8 mouse cellular contexts compared by ENCODE assay signal in genomic region chr17:57118524-57119349, GRCm38 (mm10). TPM values are rescaled to one million over a fixed set of nuclear protein-coding genes. Genes with fewer than 3 reads are reported as not detected.
DNase-seq lines count a peak whose midpoint lies in the region; ATAC-seq and TF ChIP-seq lines count a peak whose summit lies in the region.

No protein-coding gene starts in this region.

- WGBS in kidney, adult 2 months = 6% methylated on average over 11 of the region's 11 CpGs
- 2% methylated on average over 11 of the region's 11 CpGs for WGBS in limb, embryonic 12.5 days
- 2% methylated on average over 11 of the region's 11 CpGs for WGBS in neural tube, embryonic 13.5 days

- peak; percentile 89 for ATAC-seq in limb, embryonic 12.5 days (ENCODE audit: insufficient number of reproducible peaks, insufficient read depth, low FRiP score, low TSS enrichment, low read depth)
- peak; percentile 72; the same call in 1 of the 2 replicates for ATAC-seq in neural tube, embryonic 13.5 days (ENCODE audit: low read depth)
- ATAC-seq in cerebellum, adult (ENCODE audit: insufficient number of reproducible peaks, low FRiP score, low TSS enrichment) = no peak

- no peak overlapping the region for H3K4me3 ChIP-seq in kidney, adult 2 months (ENCODE audit: insufficient read depth, low read depth, low read length)
- H3K4me3 ChIP-seq in limb, embryonic 12.5 days (replicated peaks) = no peak overlapping the region
- H3K4me3 ChIP-seq in neural tube, embryonic 13.5 days = no peak overlapping the region

- no peaks in the 10 kb centered on the region for H3K36me3 ChIP-seq in kidney, adult 2 months (ENCODE audit: control insufficient read depth, insufficient read depth, low read length)
- no peaks in the 10 kb centered on the region for H3K36me3 ChIP-seq in limb, embryonic 12.5 days
- no peaks in the 10 kb centered on the region for H3K36me3 ChIP-seq in neural tube, embryonic 13.5 days

- no peak for TF ChIP-seq CTCF in kidney, adult 2 months (conservative IDR thresholded peaks at IDR 0.05; ENCODE audit: insufficient read depth, insufficient read length, low read depth, low read length)

- TF ChIP-seq POLR2A in kidney, adult 2 months (IDR thresholded peaks at IDR 0.05; ENCODE audit: low read depth, low read length) = no peak

- DNase-seq in kidney, adult 2 months = peak; percentile 6
- no peak for DNase-seq in kidney, adult 8-10 months
- peak; percentile 32 to 59 for DNase-seq in adrenal gland, postnatal 36 days
- DNase-seq in gastrocnemius, postnatal 25 days = peak; percentile 40
- DNase-seq in right cerebral cortex, adult 18-20 months = no peak

- peak overlapping the region; percentile 20 for H3K4me2 ChIP-seq in limb, embryonic 12.5 days
- peak overlapping the region; percentile 14 for H3K4me2 ChIP-seq in neural tube, embryonic 13.5 days

- no peak overlapping the region for H3K9ac ChIP-seq in limb, embryonic 12.5 days (replicated peaks)
- no peak overlapping the region for H3K9ac ChIP-seq in neural tube, embryonic 13.5 days

- H3K27me3 ChIP-seq in kidney, adult 2 months (replicated peaks; ENCODE audit: control insufficient read depth, insufficient read depth, low read length) = no peaks in the 10 kb centered on the region
- H3K27me3 ChIP-seq in limb, embryonic 12.5 days = no peaks in the 10 kb centered on the region; the same call in 1 of the 2 replicates
- no peaks in the 10 kb centered on the region for H3K27me3 ChIP-seq in neural tube, embryonic 13.5 days

- no peak overlapping the region for H3K27ac ChIP-seq in kidney, adult 2 months (ENCODE audit: insufficient read depth, low read depth, low read length)
- no peak overlapping the region for H3K27ac ChIP-seq in limb, embryonic 12.5 days
- no peak overlapping the region for H3K27ac ChIP-seq in neural tube, embryonic 13.5 days (replicated peaks)

- no peaks in the 10 kb centered on the region for H3K4me1 ChIP-seq in kidney, adult 2 months (ENCODE audit: control insufficient read depth, insufficient read depth, low read length)
- H3K4me1 ChIP-seq in limb, embryonic 12.5 days (replicated peaks) = no peaks in the 10 kb centered on the region
- H3K4me1 ChIP-seq in neural tube, embryonic 13.5 days (replicated peaks) = no peaks in the 10 kb centered on the region

- no peaks in the 10 kb centered on the region for H3K9me3 ChIP-seq in limb, embryonic 12.5 days
- no peaks in the 10 kb centered on the region for H3K9me3 ChIP-seq in neural tube, embryonic 13.5 days

RNA-seq across cellular contexts. Expression of gene Tnfsf9, which starts 13.6 kb away (rescaled TPM):
- 1.6 and 2.5 TPM in 2 replicates for polyA plus RNA-seq in kidney, adult 2 months (2012; rRNA removed)
- total RNA-seq in adrenal gland, postnatal 36 days (2021) = under 1 TPM; 0.23 to 0.40 TPM
- total RNA-seq in gastrocnemius, postnatal 25 days (2021) = under 1 TPM; 0.27 to 0.41 TPM
- polyA plus RNA-seq in limb, embryonic 12.5 days (2016; fragmentation: Nextera tagmentation; extraction: Ambion mirVana) = 10.2 and 11.3 TPM in 2 replicates
- 4.2 and 6.2 TPM in 2 replicates for polyA plus RNA-seq in neural tube, embryonic 13.5 days (2015; fragmentation: Nextera tagmentation; extraction: Ambion mirVana)

RNA-seq across cellular contexts. Expression of gene Cd70, which starts 30.8 kb away (rescaled TPM):
- polyA plus RNA-seq in kidney, adult 2 months (2012; rRNA removed) = 0.13 TPM in 1 of 2 replicates, not detected in the other
- total RNA-seq in adrenal gland, postnatal 36 days (2021) = not detected
- not detected for total RNA-seq in gastrocnemius, postnatal 25 days (2021)
- polyA plus RNA-seq in limb, embryonic 12.5 days (2016; fragmentation: Nextera tagmentation; extraction: Ambion mirVana) = not detected in 2 replicates
- polyA plus RNA-seq in neural tube, embryonic 13.5 days (2015; fragmentation: Nextera tagmentation; extraction: Ambion mirVana) = 0.56 and 0.62 TPM in 2 replicates

RNA-seq across cellular contexts. Expression of gene Tubb4a, which starts 31.2 kb away (rescaled TPM):
- 2.1 and 2.9 TPM in 2 replicates for polyA plus RNA-seq in kidney, adult 2 months (2012; rRNA removed)
- 1 to 10 TPM; 3.7 to 4.2 TPM for total RNA-seq in adrenal gland, postnatal 36 days (2021)
- total RNA-seq in gastrocnemius, postnatal 25 days (2021) = 1 to 10 TPM; 1.1 to 1.3 TPM
- 12.7 and 14.7 TPM in 2 replicates for polyA plus RNA-seq in limb, embryonic 12.5 days (2016; fragmentation: Nextera tagmentation; extraction: Ambion mirVana)
- 381 and 413 TPM in 2 replicates for polyA plus RNA-seq in neural tube, embryonic 13.5 days (2015; fragmentation: Nextera tagmentation; extraction: Ambion mirVana)

RNA-seq across cellular contexts. Expression of gene Dennd1c, which starts 40.4 kb away (rescaled TPM):
- 2.0 and 4.9 TPM in 2 replicates for polyA plus RNA-seq in kidney, adult 2 months (2012; rRNA removed)
- total RNA-seq in adrenal gland, postnatal 36 days (2021) = 1 to 10 TPM; 1.3 to 2.8 TPM
- 1 to 10 TPM in 1 of 2 experiments, under 1 TPM in 1; 0.31 to 1.2 TPM for total RNA-seq in gastrocnemius, postnatal 25 days (2021)
- 0.99 and 1.2 TPM in 2 replicates for polyA plus RNA-seq in limb, embryonic 12.5 days (2016; fragmentation: Nextera tagmentation; extraction: Ambion mirVana)
- polyA plus RNA-seq in neural tube, embryonic 13.5 days (2015; fragmentation: Nextera tagmentation; extraction: Ambion mirVana) = 3.7 and 5.9 TPM in 2 replicates

RNA-seq across cellular contexts. Expression of gene Slc25a23, which starts 59.1 kb away (rescaled TPM):
- 121 and 124 TPM in 2 replicates for polyA plus RNA-seq in kidney, adult 2 months (2012; rRNA removed)
- total RNA-seq in adrenal gland, postnatal 36 days (2021) = 10 to 100 TPM; 76.6 to 80.3 TPM
- 10 to 100 TPM; 35.8 to 48.9 TPM for total RNA-seq in gastrocnemius, postnatal 25 days (2021)
- 4.5 and 4.9 TPM in 2 replicates for polyA plus RNA-seq in limb, embryonic 12.5 days (2016; fragmentation: Nextera tagmentation; extraction: Ambion mirVana)
- polyA plus RNA-seq in neural tube, embryonic 13.5 days (2015; fragmentation: Nextera tagmentation; extraction: Ambion mirVana) = 29.5 and 33.3 TPM in 2 replicates

Comparison
In these comparisons a context has a peak if more than half of its experiments do, and no peak if none do; other contexts are left out.
1. DNase-seq: peak in kidney, adult 2 months (single experiment), adrenal gland, postnatal 36 days (2 of 2) and gastrocnemius, postnatal 25 days (single experiment); none in kidney, adult 8-10 months (0 of 2) and right cerebral cortex, adult 18-20 months (single experiment).
2. RNA of gene Tubb4a, which starts 31.2 kb away (polyA plus RNA-seq): 381 to 413 TPM in neural tube, embryonic 13.5 days; 12.7 to 14.7 TPM in limb, embryonic 12.5 days and 2.1 to 2.9 TPM in kidney, adult 2 months; every median in the first group is over 10 times any median in the second.